Mouse (Mus musculus): ENCODE data around the gene Map3k21. TPM values are rescaled to one million over a fixed set of nuclear protein-coding genes. Genes with fewer than 3 reads are reported as not detected.

Map3k21 gene
- polyA plus RNA-seq, 1 experiment = not detected

GRCm38 (mm10) chr8:125870179-125870702 lies 40.0 kb upstream of the Map3k21 start:
- H3K79me2 ChIP-seq (ENCODE audit: control insufficient read depth, insufficient read depth) = no peaks in the 10 kb centered on the region
- no peak for TF ChIP-seq E2F4 (IDR thresholded peaks at IDR 0.05; ENCODE audit: insufficient read depth)
- no peak for TF ChIP-seq SRF (IDR thresholded peaks at IDR 0.05; ENCODE audit: control insufficient read depth, insufficient read length, low read depth)
- TF ChIP-seq MYOG (IDR thresholded peaks at IDR 0.05; ENCODE audit: control insufficient read depth in 1 of 3, insufficient read depth in 1 of 3, insufficient read length in 2 of 3, low read depth in 2 of 3) = no peak
- TF ChIP-seq TCF12 (IDR thresholded peaks at IDR 0.05; ENCODE audit: insufficient read depth, poor library complexity, severe bottlenecking) = no peak
- no peak for TF ChIP-seq POLR2AphosphoS2 (IDR thresholded peaks at IDR 0.05; ENCODE audit: insufficient read length, low read depth)
- no peak for TF ChIP-seq TCF3 (IDR thresholded peaks at IDR 0.05; ENCODE audit: insufficient read length, low read depth)
- no peak for TF ChIP-seq CEBPB (IDR thresholded peaks at IDR 0.05; ENCODE audit: insufficient read depth, poor library complexity, severe bottlenecking)
- TF ChIP-seq USF1 (IDR thresholded peaks at IDR 0.05; ENCODE audit: low read depth) = no peak
- TF ChIP-seq POLR2A (IDR thresholded peaks at IDR 0.05; ENCODE audit: insufficient read length, low read depth) = no peak
- no peak for TF ChIP-seq MAX (IDR thresholded peaks at IDR 0.05; ENCODE audit: low read depth)
- TF ChIP-seq REST (IDR thresholded peaks at IDR 0.05; ENCODE audit: insufficient read depth, insufficient read length) = no peak
- no peak for TF ChIP-seq MYOD1 (IDR thresholded peaks at IDR 0.05; ENCODE audit: control insufficient read depth in 1 of 3, insufficient read length in 2 of 3, low read depth in 2 of 3)
- no peak overlapping the region for H3ac ChIP-seq (ENCODE audit: control insufficient read depth, insufficient read length)
- no peaks in the 10 kb centered on the region for H3K36me3 ChIP-seq (ENCODE audit: control insufficient read depth, insufficient read depth)
- peaks cover 29% of the 10 kb centered on the region for H3K27me3 ChIP-seq (ENCODE audit: control insufficient read depth, insufficient read depth, insufficient read length)
- H3K4me3 ChIP-seq = no peak overlapping the region
- H3K4me2 ChIP-seq (ENCODE audit: low read depth) = no peak overlapping the region

- Histone ChIP-seq H3K4me2 (ENCODE audit: low read depth) (no peak overlapping the region), H3K79me2 (ENCODE audit: control insufficient read depth, insufficient read depth) (no peaks in the 10 kb centered on the region), H3K36me3 (ENCODE audit: control insufficient read depth, insufficient read depth) (no peaks in the 10 kb centered on the region), H3K27me3 (ENCODE audit: control insufficient read depth, insufficient read depth, insufficient read length) (peaks cover 29% of the 10 kb centered on the region), H3K4me3 (no peak overlapping the region), H3ac (ENCODE audit: control insufficient read depth, insufficient read length) (no peak overlapping the region)
- TF ChIP-seq MAX (IDR thresholded peaks at IDR 0.05; ENCODE audit: low read depth) (no peak), POLR2AphosphoS2 (IDR thresholded peaks at IDR 0.05; ENCODE audit: insufficient read length, low read depth) (no peak), CEBPB (IDR thresholded peaks at IDR 0.05; ENCODE audit: insufficient read depth, poor library complexity, severe bottlenecking) (no peak), TCF12 (IDR thresholded peaks at IDR 0.05; ENCODE audit: insufficient read depth, poor library complexity, severe bottlenecking) (no peak), MYOD1 (IDR thresholded peaks at IDR 0.05; ENCODE audit: control insufficient read depth in 1 of 3, insufficient read length in 2 of 3, low read depth in 2 of 3) (no peak), TCF3 (IDR thresholded peaks at IDR 0.05; ENCODE audit: insufficient read length, low read depth) (no peak), POLR2A (IDR thresholded peaks at IDR 0.05; ENCODE audit: insufficient read length, low read depth) (no peak), USF1 (IDR thresholded peaks at IDR 0.05; ENCODE audit: low read depth) (no peak), SRF (IDR thresholded peaks at IDR 0.05; ENCODE audit: control insufficient read depth, insufficient read length, low read depth) (no peak), E2F4 (IDR thresholded peaks at IDR 0.05; ENCODE audit: insufficient read depth) (no peak), REST (IDR thresholded peaks at IDR 0.05; ENCODE audit: insufficient read depth, insufficient read length) (no peak), MYOG (IDR thresholded peaks at IDR 0.05; ENCODE audit: control insufficient read depth in 1 of 3, insufficient read depth in 1 of 3, insufficient read length in 2 of 3, low read depth in 2 of 3) (no peak)
Measured at GRCm38 (mm10) chr8:125870821-125871321, 39.4 kb upstream of the Map3k21 start.

GRCm38 (mm10) chr8:125872501-125873249 lies 37.6 kb upstream of the Map3k21 start:
- H3K79me2 ChIP-seq (ENCODE audit: control insufficient read depth, insufficient read depth) = no peaks in the 10 kb centered on the region
- H3ac ChIP-seq (ENCODE audit: control insufficient read depth, insufficient read length) = no peak overlapping the region
- H3K4me2 ChIP-seq (ENCODE audit: low read depth) = no peak overlapping the region
- no peak overlapping the region for H3K4me3 ChIP-seq
- TF ChIP-seq POLR2A (IDR thresholded peaks at IDR 0.05; ENCODE audit: insufficient read length, low read depth) (no peak), E2F4 (IDR thresholded peaks at IDR 0.05; ENCODE audit: insufficient read depth) (no peak), MAX (IDR thresholded peaks at IDR 0.05; ENCODE audit: low read depth) (no peak), TCF12 (IDR thresholded peaks at IDR 0.05; ENCODE audit: insufficient read depth, poor library complexity, severe bottlenecking) (no peak), USF1 (IDR thresholded peaks at IDR 0.05; ENCODE audit: low read depth) (no peak), REST (IDR thresholded peaks at IDR 0.05; ENCODE audit: insufficient read depth, insufficient read length) (no peak), POLR2AphosphoS2 (IDR thresholded peaks at IDR 0.05; ENCODE audit: insufficient read length, low read depth) (no peak), MYOG (IDR thresholded peaks at IDR 0.05; ENCODE audit: control insufficient read depth in 1 of 3, insufficient read depth in 1 of 3, insufficient read length in 2 of 3, low read depth in 2 of 3) (no peak), MYOD1 (IDR thresholded peaks at IDR 0.05; ENCODE audit: control insufficient read depth in 1 of 3, insufficient read length in 2 of 3, low read depth in 2 of 3) (no peak), CEBPB (IDR thresholded peaks at IDR 0.05; ENCODE audit: insufficient read depth, poor library complexity, severe bottlenecking) (no peak), TCF3 (IDR thresholded peaks at IDR 0.05; ENCODE audit: insufficient read length, low read depth) (no peak), SRF (IDR thresholded peaks at IDR 0.05; ENCODE audit: control insufficient read depth, insufficient read length, low read depth) (no peak)
- H3K36me3 ChIP-seq (ENCODE audit: control insufficient read depth, insufficient read depth) = no peaks in the 10 kb centered on the region
- H3K27me3 ChIP-seq (ENCODE audit: control insufficient read depth, insufficient read depth, insufficient read length) = peaks cover 27% of the 10 kb centered on the region

- H3K4me2 ChIP-seq (ENCODE audit: low read depth) = no peak overlapping the region
- H3K36me3 ChIP-seq (ENCODE audit: control insufficient read depth, insufficient read depth) = no peaks in the 10 kb centered on the region
- peaks cover 25% of the 10 kb centered on the region for H3K27me3 ChIP-seq (ENCODE audit: control insufficient read depth, insufficient read depth, insufficient read length)
- no peak overlapping the region for H3K4me3 ChIP-seq
- no peak overlapping the region for H3ac ChIP-seq (ENCODE audit: control insufficient read depth, insufficient read length)
- TF ChIP-seq REST (IDR thresholded peaks at IDR 0.05; ENCODE audit: insufficient read depth, insufficient read length) = no peak
- TF ChIP-seq SRF (IDR thresholded peaks at IDR 0.05; ENCODE audit: control insufficient read depth, insufficient read length, low read depth) = no peak
- TF ChIP-seq CEBPB (IDR thresholded peaks at IDR 0.05; ENCODE audit: insufficient read depth, poor library complexity, severe bottlenecking) = no peak
- no peak for TF ChIP-seq TCF12 (IDR thresholded peaks at IDR 0.05; ENCODE audit: insufficient read depth, poor library complexity, severe bottlenecking)
- no peak for TF ChIP-seq E2F4 (IDR thresholded peaks at IDR 0.05; ENCODE audit: insufficient read depth)
- TF ChIP-seq POLR2AphosphoS2 (IDR thresholded peaks at IDR 0.05; ENCODE audit: insufficient read length, low read depth) = no peak
- no peak for TF ChIP-seq TCF3 (IDR thresholded peaks at IDR 0.05; ENCODE audit: insufficient read length, low read depth)
- TF ChIP-seq MAX (IDR thresholded peaks at IDR 0.05; ENCODE audit: low read depth) = no peak
- no peak for TF ChIP-seq MYOD1 (IDR thresholded peaks at IDR 0.05; ENCODE audit: control insufficient read depth in 1 of 3, insufficient read length in 2 of 3, low read depth in 2 of 3)
- TF ChIP-seq USF1 (IDR thresholded peaks at IDR 0.05; ENCODE audit: low read depth) = no peak
- TF ChIP-seq MYOG (IDR thresholded peaks at IDR 0.05; ENCODE audit: control insufficient read depth in 1 of 3, insufficient read depth in 1 of 3, insufficient read length in 2 of 3, low read depth in 2 of 3) = no peak
- no peak for TF ChIP-seq POLR2A (IDR thresholded peaks at IDR 0.05; ENCODE audit: insufficient read length, low read depth)
- no peaks in the 10 kb centered on the region for H3K79me2 ChIP-seq (ENCODE audit: control insufficient read depth, insufficient read depth)
Measured at GRCm38 (mm10) chr8:125873250-125873534, 37.1 kb upstream of the Map3k21 start.

Data from myocyte (in vitro differentiated cells).